Mouse (Mus musculus) spleen, adult 2 months (tissue): ENCODE results near the gene Mphosph6.

ENCODE experiments used
- CTCF ChIP-seq: fragments of 200-500 bp; IDR thresholded peaks from 2 replicates; pipeline ENCODE4 v1.5.1; 2011; ENCODE audit warnings: mild to moderate bottlenecking, inconsistent platforms; ENCODE audit not compliant: insufficient read depth, insufficient read length, insufficient replicate concordance; ENCODE audit errors: extremely low read depth
- POLR2A ChIP-seq: fragments of 200-500 bp; IDR thresholded peaks from 2 replicates; pipeline ENCODE4 v1.6.1; 2011; ENCODE audit warnings: low read depth, low read length, inconsistent platforms

DNA sequence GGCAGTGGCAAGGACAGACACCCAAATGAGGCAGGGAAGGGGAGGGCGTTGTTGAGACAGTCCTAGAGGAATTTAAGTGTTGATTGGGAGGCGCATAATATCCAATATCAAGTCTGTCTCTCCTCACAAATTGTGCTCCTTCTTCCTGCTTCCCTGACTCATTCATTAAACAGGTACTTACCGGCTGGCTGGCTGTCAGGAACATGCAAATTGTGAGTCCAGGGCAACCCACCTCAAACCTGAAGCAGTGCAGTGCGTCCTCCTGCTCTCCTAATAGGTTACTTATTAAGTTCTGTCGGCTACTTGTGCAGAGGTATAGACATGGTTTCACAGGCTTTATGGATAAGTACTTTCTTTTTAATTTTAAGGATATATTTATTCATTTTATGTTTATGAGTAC, 3.7 kb upstream of the Mphosph6 start:
- TF ChIP-seq POLR2A (no peak), CTCF (no peak)
